Mouse (Mus musculus) thymus, adult 2 months (tissue): ENCODE data around the gene Cfap157. TPM values are rescaled to one million over a fixed set of nuclear protein-coding genes. Genes with fewer than 3 reads are reported as not detected.

Source experiments
- DNase-seq: peaks from one replicate; pipeline ENCODE4 v3.0.0; 2021
- H3K27ac ChIP-seq: fragments of 200-500 bp; 2 replicates; pipeline ENCODE4 v1.5.1; 2012; ENCODE audit warnings: low read length, control low read depth; ENCODE audit not compliant: control insufficient read depth, insufficient read depth
- H3K27me3 ChIP-seq: fragments of 200-500 bp; 2 replicates; pipeline ENCODE4 v1.6.1; 2012; ENCODE audit warnings: mild to moderate bottlenecking, low read length, moderate library complexity, mixed read lengths; ENCODE audit not compliant: control insufficient read depth, insufficient read depth
- H3K36me3 ChIP-seq: fragments of 200-500 bp; 2 replicates; pipeline ENCODE4 v1.6.1; 2012; ENCODE audit warnings: mild to moderate bottlenecking, low read length, moderate library complexity; ENCODE audit not compliant: control insufficient read depth, insufficient read depth
- H3K4me1 ChIP-seq: fragments of 200-500 bp; replicated peaks from 2 replicates; pipeline ENCODE4 v1.6.1; 2012; ENCODE audit warnings: low read length; ENCODE audit not compliant: control insufficient read depth, insufficient read depth
- H3K4me3 ChIP-seq: fragments of 200-500 bp; 2 replicates; pipeline ENCODE4 v1.5.1; 2012; ENCODE audit warnings: mild to moderate bottlenecking, low read length, control low read depth, moderate library complexity; ENCODE audit not compliant: control insufficient read depth, insufficient read depth
- CTCF ChIP-seq: fragments of 200-500 bp; IDR thresholded peaks from 2 replicates; pipeline ENCODE4 v1.5.1; 2012; ENCODE audit warnings: mild to moderate bottlenecking, control low read depth, low read length, moderate library complexity, borderline replicate concordance; ENCODE audit not compliant: control insufficient read depth, poor library complexity, insufficient read depth; ENCODE audit errors: extremely low read depth
- POLR2A ChIP-seq: fragments of 200-500 bp; IDR thresholded peaks from 2 replicates; pipeline ENCODE4 v1.6.1; 2012; ENCODE audit warnings: mild to moderate bottlenecking, low read length, control low read depth, moderate library complexity; ENCODE audit not compliant: control insufficient read depth, poor library complexity, insufficient read depth; ENCODE audit errors: extremely low read depth
- WGBS: fragments of 180-500 bp; shearing (Covaris S2); methylation state at CpG from one replicate; pipeline ENCODE4 v1.1.7; 2018; 5-methylcytosine and 5-hydroxymethylcytosine counted together
- polyA plus RNA-seq: library from polyadenylated mRNA; depleted of rRNA; stranded (reverse); fragments of >200 nt; gene quantifications from 2 replicates; pipeline ENCODE4 v1.2.3, GENCODE M21; 2012; rRNA removed

Cfap157 gene
- polyA plus RNA-seq, 1 experiment, result 0.27 TPM

DNA sequence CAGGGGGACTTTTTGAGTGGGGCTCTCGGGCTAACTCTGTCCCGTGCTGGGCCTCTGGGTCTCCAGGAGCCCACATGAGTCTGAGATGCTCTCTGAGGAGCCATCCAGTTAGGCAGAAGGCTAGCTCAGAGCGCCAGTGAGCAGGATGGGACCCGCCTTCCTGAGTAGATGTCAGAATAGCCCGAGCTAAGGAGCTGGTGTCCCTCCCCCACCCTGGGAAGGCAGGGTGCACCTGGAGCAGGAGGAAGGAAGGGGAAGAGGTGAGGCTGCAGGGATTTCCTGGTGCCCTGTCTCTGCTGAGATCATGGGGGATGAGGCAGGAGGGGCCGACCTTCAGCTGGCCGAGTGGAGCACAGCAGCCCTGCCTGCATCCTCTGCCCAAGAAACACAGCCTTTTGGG lies 55.8 kb downstream of the Cfap157 start:
- DNase-seq, result no peak
- Histone ChIP-seq H3K36me3 (peaks cover 6% of the 10 kb centered on the region), H3K4me3 (no peak overlapping the region), H3K27ac (no peak overlapping the region), H3K27me3 (no peaks in the 10 kb centered on the region), H3K4me1 (peaks cover 34% of the 10 kb centered on the region)
- TF ChIP-seq CTCF, result no peak
- no peak for TF ChIP-seq POLR2A
- WGBS, result 34% methylated on average over 7 of the region's 7 CpGs

DNA sequence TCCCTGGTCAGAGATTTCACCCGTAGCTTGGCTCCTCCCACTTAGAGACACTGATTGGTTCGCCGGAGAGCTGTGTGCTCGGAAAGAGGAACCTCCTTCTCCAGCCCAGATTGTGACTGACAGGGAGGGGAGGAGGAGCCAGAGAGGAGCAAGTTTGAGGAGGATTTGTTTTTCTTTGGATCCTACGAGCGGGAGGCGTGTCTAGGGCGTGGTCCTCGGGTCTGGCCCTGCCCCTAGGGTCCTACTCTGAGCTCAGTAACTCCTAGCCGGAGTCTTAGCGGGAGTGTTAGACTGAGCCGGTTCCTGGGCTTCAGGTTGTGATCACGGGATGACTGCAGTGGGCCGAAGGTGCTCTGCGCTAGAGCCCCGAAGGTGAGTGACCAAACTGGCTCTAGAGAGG lies 56.8 kb downstream of the Cfap157 start:
- peak; percentile 74 for DNase-seq
- 8% methylated on average over 16 of the region's 16 CpGs for WGBS
- Histone ChIP-seq H3K4me3 (peak overlapping the region; percentile 25), H3K27me3 (no peaks in the 10 kb centered on the region), H3K27ac (no peak overlapping the region), H3K36me3 (peaks cover 6% of the 10 kb centered on the region), H3K4me1 (peaks cover 39% of the 10 kb centered on the region)
- 0 out of 2 replicates have a peak, but pooled peaks have one; percentile 29 for TF ChIP-seq POLR2A
- TF ChIP-seq CTCF, result no peak

Other genes starting within 250 kb of the Cfap157 start
- 57.4 and 66.7 TPM in 2 replicates for gene Fam102a, start 249.1 kb downstream of the Cfap157 start, polyA plus RNA-seq
- gene Dpm2, start 213.6 kb downstream of the Cfap157 start, polyA plus RNA-seq, result 158 and 173 TPM in 2 replicates
- gene Pip5kl1, start 209.6 kb downstream of the Cfap157 start, polyA plus RNA-seq, result 0.92 and 1.1 TPM in 2 replicates
- gene 9430097D07Rik, start 208.7 kb downstream of the Cfap157 start, polyA plus RNA-seq, result not detected in 2 replicates
- 29.3 and 34.1 TPM in 2 replicates for gene St6galnac4, start 197.3 kb downstream of the Cfap157 start, polyA plus RNA-seq
- gene St6galnac6, start 184.7 kb downstream of the Cfap157 start, polyA plus RNA-seq, result 18.1 and 25.9 TPM in 2 replicates
- gene Ak1, start 162.7 kb downstream of the Cfap157 start, polyA plus RNA-seq, result 3.6 and 23.5 TPM in 2 replicates
- gene Eng, start 137.8 kb downstream of the Cfap157 start, polyA plus RNA-seq, result 62.1 and 66.1 TPM in 2 replicates
- gene Fpgs, start 80.3 kb downstream of the Cfap157 start, polyA plus RNA-seq, result 61.8 and 65.7 TPM in 2 replicates
- gene Cdk9, start 71.4 kb downstream of the Cfap157 start, polyA plus RNA-seq, result 220 and 239 TPM in 2 replicates
- 104 and 106 TPM in 2 replicates for gene Sh2d3c, start 63.4 kb downstream of the Cfap157 start, polyA plus RNA-seq
- gene 6330409D20Rik, start 43.4 kb downstream of the Cfap157 start, polyA plus RNA-seq, result 0.20 and 0.27 TPM in 2 replicates
- gene Tor2a, start 27.2 kb downstream of the Cfap157 start, polyA plus RNA-seq, result 169 and 171 TPM in 2 replicates
- gene Ttc16, start 8.8 kb downstream of the Cfap157 start, polyA plus RNA-seq, result 1.9 and 2.3 TPM in 2 replicates
- gene Ptrh1, start 8.6 kb downstream of the Cfap157 start, polyA plus RNA-seq, result 36.5 and 43.4 TPM in 2 replicates
- gene Stxbp1, start 62.8 kb upstream of the Cfap157 start, polyA plus RNA-seq, result 6.6 and 8.3 TPM in 2 replicates
- 20.8 and 22.9 TPM in 2 replicates for gene Fam129b, start 91.7 kb upstream of the Cfap157 start, polyA plus RNA-seq
- 495 and 552 TPM in 2 replicates for gene Rpl12, start 177.1 kb upstream of the Cfap157 start, polyA plus RNA-seq
- gene Lrsam1, start 177.2 kb upstream of the Cfap157 start, polyA plus RNA-seq, result 13.7 and 15.3 TPM in 2 replicates
- 29.8 and 32.6 TPM in 2 replicates for gene Slc2a8, start 197.7 kb upstream of the Cfap157 start, polyA plus RNA-seq